Mouse (Mus musculus) MEL (cell line): ENCODE measurements around the gene Plekhg3. TPM values are rescaled to one million over a fixed set of nuclear protein-coding genes. Genes with fewer than 3 reads are reported as not detected.

Source experiments
- DNase-seq: peaks from one replicate; pipeline ENCODE4 v3.0.0; 2011; ENCODE audit warnings: low read depth, low spot score
- H3K27ac ChIP-seq: 2 replicates; pipeline ENCODE4 v1.5.1; 2012; ENCODE audit warnings: low read depth, mild to moderate bottlenecking, control low read depth, low read length, moderate library complexity; ENCODE audit not compliant: control insufficient read depth
- H3K27me3 ChIP-seq, 2 experiments: fragments of 150-350 bp in 1 of 2; sonication (generic) in 1 of 2; 2 replicates each; pipeline ENCODE4 v1.6.1; 2012; ENCODE audit warnings: low read length in 2 of 2, mild to moderate bottlenecking in 2 of 2, improper control_type of control experiment in 1 of 2, moderate library complexity in 1 of 2; ENCODE audit not compliant: insufficient read depth in 2 of 2, control insufficient read depth in 1 of 2
- H3K36me3 ChIP-seq, 2 experiments: 2 replicates each; pipeline ENCODE4 v1.6.1; 2012 to 2014; ENCODE audit warnings: low read length in 2 of 2, improper control_type of control experiment in 1 of 2, inconsistent platforms in 1 of 2, mild to moderate bottlenecking in 1 of 2; ENCODE audit not compliant: insufficient read depth in 2 of 2, control insufficient read depth in 1 of 2
- H3K4me1 ChIP-seq, 2 experiments: fragments of 150-350 bp in 1 of 2; sonication (generic) in 1 of 2; 2 replicates each; pipeline ENCODE4 v1.6.1; 2012; ENCODE audit warnings: low read length in 2 of 2, improper control_type of control experiment in 1 of 2, mild to moderate bottlenecking in 1 of 2; ENCODE audit not compliant: insufficient read depth in 2 of 2, control insufficient read depth in 1 of 2
- H3K4me3 ChIP-seq, 2 experiments: fragments of 150-350 bp in 1 of 2; sonication (generic) in 1 of 2; 2 replicates each; pipeline ENCODE4 v1.5.1; 2012; ENCODE audit warnings: low read depth in 2 of 2, low read length in 2 of 2, mild to moderate bottlenecking in 2 of 2, moderate library complexity in 2 of 2, control low read depth in 1 of 2, improper control_type of control experiment in 1 of 2; ENCODE audit not compliant: control insufficient read depth in 1 of 2, insufficient read depth in 1 of 2
- H3K79me2 ChIP-seq: 2 replicates; pipeline ENCODE4 v1.6.1; 2012; ENCODE audit warnings: mild to moderate bottlenecking, low read length, moderate library complexity; ENCODE audit not compliant: control insufficient read depth, poor library complexity, insufficient read depth
- H3K9ac ChIP-seq: 2 replicates; pipeline ENCODE4 v1.6.1; 2012; ENCODE audit warnings: low read depth, mild to moderate bottlenecking, control low read depth, low read length, moderate library complexity; ENCODE audit not compliant: control insufficient read depth, poor library complexity, severe bottlenecking
- H3K9me3 ChIP-seq: fragments of 150-350 bp; sonication (generic); replicated peaks from 2 replicates; pipeline ENCODE4 v1.6.1; 2012; ENCODE audit warnings: mild to moderate bottlenecking, low read length, improper control_type of control experiment, moderate library complexity; ENCODE audit not compliant: insufficient read depth
- BHLHE40 ChIP-seq: IDR thresholded peaks from 2 replicates; pipeline ENCODE4 v1.6.1; 2012; ENCODE audit warnings: low read depth, mild to moderate bottlenecking, inconsistent platforms, low read length, improper control_type of control experiment, borderline replicate concordance
- CHD1 ChIP-seq: IDR thresholded peaks from 2 replicates; pipeline ENCODE4 v1.6.1; 2012; ENCODE audit warnings: low read depth, mild to moderate bottlenecking, inconsistent platforms, low read length, improper control_type of control experiment
- CHD2 ChIP-seq: IDR thresholded peaks from 2 replicates; pipeline ENCODE4 v1.6.1; 2011; ENCODE audit warnings: low read length, improper control_type of control experiment
- CTCF ChIP-seq, 3 experiments: IDR thresholded peaks in 2 of 3; conservative IDR thresholded peaks in 1 of 3; 2 replicates each; pipeline ENCODE4 v1.5.1; 2011 to 2012; ENCODE audit warnings: low read length in 3 of 3, low read depth in 2 of 3, mild to moderate bottlenecking in 2 of 3, improper control_type of control experiment in 1 of 3, inconsistent platforms in 1 of 3, mixed read lengths in 1 of 3, moderate library complexity in 1 of 3; ENCODE audit not compliant: control insufficient read depth in 1 of 3, insufficient read depth in 1 of 3, poor library complexity in 1 of 3, severe bottlenecking in 1 of 3
- E2F4 ChIP-seq: IDR thresholded peaks from 2 replicates; pipeline ENCODE4 v1.6.1; 2011; ENCODE audit warnings: low read depth, low read length, improper control_type of control experiment, borderline replicate concordance
- ELF1 ChIP-seq: IDR thresholded peaks from 2 replicates; pipeline ENCODE4 v1.6.1; 2014; ENCODE audit warnings: low read depth, mild to moderate bottlenecking, inconsistent platforms, low read length, improper control_type of control experiment, moderate library complexity
- EP300 ChIP-seq, 2 experiments: IDR thresholded peaks; 2 replicates each; pipeline ENCODE4 v1.6.1; 2011; ENCODE audit warnings: improper control_type of control experiment in 2 of 2, low read length in 2 of 2, low read depth in 1 of 2, mild to moderate bottlenecking in 1 of 2
- ETS1 ChIP-seq: IDR thresholded peaks from 2 replicates; pipeline ENCODE4 v1.6.1; 2012; ENCODE audit warnings: low read depth, mild to moderate bottlenecking, inconsistent platforms, low read length, improper control_type of control experiment, moderate library complexity
- GATA1 ChIP-seq: IDR thresholded peaks from 2 replicates; pipeline ENCODE4 v1.6.1; 2011; ENCODE audit warnings: low read depth, low read length, improper control_type of control experiment
- HCFC1 ChIP-seq: IDR thresholded peaks from 2 replicates; pipeline ENCODE4 v1.6.1; 2012; ENCODE audit warnings: low read depth, mild to moderate bottlenecking, inconsistent platforms, low read length, improper control_type of control experiment, moderate library complexity
- KAT2A ChIP-seq: conservative IDR thresholded peaks from 2 replicates; pipeline ENCODE4 v1.6.1; 2012; ENCODE audit warnings: low read depth, low read length, improper control_type of control experiment, inconsistent platforms
- MAX ChIP-seq: IDR thresholded peaks from 2 replicates; pipeline ENCODE4 v1.6.1; 2011; ENCODE audit warnings: low read length, improper control_type of control experiment
- MAZ ChIP-seq: IDR thresholded peaks from 2 replicates; pipeline ENCODE4 v1.6.1; 2012; ENCODE audit warnings: low read depth, mild to moderate bottlenecking, inconsistent platforms, low read length, improper control_type of control experiment
- MEF2A ChIP-seq: IDR thresholded peaks from 2 replicates; pipeline ENCODE4 v1.6.1; 2014; ENCODE audit warnings: low read depth, mild to moderate bottlenecking, inconsistent platforms, low read length, improper control_type of control experiment; ENCODE audit not compliant: poor library complexity, insufficient replicate concordance, severe bottlenecking; ENCODE audit errors: extremely low read depth
- MXI1 ChIP-seq: IDR thresholded peaks from 2 replicates; pipeline ENCODE4 v1.6.1; 2011; ENCODE audit warnings: mild to moderate bottlenecking, low read depth, low read length, improper control_type of control experiment
- MYB ChIP-seq: IDR thresholded peaks from 2 replicates; pipeline ENCODE4 v1.6.1; 2011; ENCODE audit warnings: mild to moderate bottlenecking, low read depth, low read length, improper control_type of control experiment
- MYC ChIP-seq: IDR thresholded peaks from 2 replicates; pipeline ENCODE4 v1.6.1; 2011; ENCODE audit warnings: low read depth, mild to moderate bottlenecking, low read length, improper control_type of control experiment, moderate library complexity
- NELFE ChIP-seq: IDR thresholded peaks from 2 replicates; pipeline ENCODE4 v1.6.1; 2011; ENCODE audit warnings: low read depth, low read length, improper control_type of control experiment
- NRF1 ChIP-seq: IDR thresholded peaks from 2 replicates; pipeline ENCODE4 v1.6.1; 2014; ENCODE audit warnings: low read depth, mild to moderate bottlenecking, inconsistent platforms, low read length, improper control_type of control experiment, moderate library complexity; ENCODE audit not compliant: poor library complexity, insufficient read depth, severe bottlenecking
- POLR2AphosphoS2 ChIP-seq: IDR thresholded peaks from 2 replicates; pipeline ENCODE4 v1.6.1; 2011; ENCODE audit warnings: low read length, improper control_type of control experiment
- RAD21 ChIP-seq: IDR thresholded peaks from 2 replicates; pipeline ENCODE4 v1.6.1; 2011; ENCODE audit warnings: mild to moderate bottlenecking, low read depth, low read length, improper control_type of control experiment
- USF1 ChIP-seq: IDR thresholded peaks from 2 replicates; pipeline ENCODE4 v1.6.1; 2014; ENCODE audit warnings: low read depth, mild to moderate bottlenecking, inconsistent platforms, low read length, improper control_type of control experiment, moderate library complexity
- USF2 ChIP-seq, 2 experiments: IDR thresholded peaks; 2 replicates each; pipeline ENCODE4 v1.6.1; 2011 to 2012; ENCODE audit warnings: improper control_type of control experiment in 2 of 2, low read length in 2 of 2, borderline replicate concordance in 1 of 2, inconsistent platforms in 1 of 2, low read depth in 1 of 2, mild to moderate bottlenecking in 1 of 2; ENCODE audit not compliant: insufficient read depth in 1 of 2
- ZC3H11A ChIP-seq: IDR thresholded peaks from 2 replicates; pipeline ENCODE4 v1.6.1; 2012; ENCODE audit warnings: low read depth, mild to moderate bottlenecking, inconsistent platforms, low read length, improper control_type of control experiment
- ZNF384 ChIP-seq: IDR thresholded peaks from 2 replicates; pipeline ENCODE4 v1.6.1; 2012; ENCODE audit warnings: low read depth, mild to moderate bottlenecking, inconsistent platforms, low read length, improper control_type of control experiment
- polyA plus RNA-seq, 2 experiments: library from polyadenylated mRNA; stranded (reverse) in 1 of 2; unstranded in 1 of 2; fragments of >175 nt in 1 of 2; fragments of >200 nt in 1 of 2; gene quantifications; 2 replicates each; pipeline versions ENCODE4 v1.2.1 to v1.2.4; 2012; ENCODE audit warnings: low replicate concordance in 2 of 2, low read depth in 1 of 2; ENCODE audit not compliant: insufficient read length in 2 of 2, insufficient read depth in 1 of 2, missing spikeins in 1 of 2
- total RNA-seq: library from RNA; depleted of rRNA; stranded (reverse); fragments of 300-350 nt; gene quantifications from 2 replicates; pipeline ENCODE4 v1.2.3, GENCODE M21; 2012

Plekhg3 gene
- total and polyA plus RNA-seq, 3 experiments: 0.92 to 7.0 TPM; not detected in 1

DNA sequence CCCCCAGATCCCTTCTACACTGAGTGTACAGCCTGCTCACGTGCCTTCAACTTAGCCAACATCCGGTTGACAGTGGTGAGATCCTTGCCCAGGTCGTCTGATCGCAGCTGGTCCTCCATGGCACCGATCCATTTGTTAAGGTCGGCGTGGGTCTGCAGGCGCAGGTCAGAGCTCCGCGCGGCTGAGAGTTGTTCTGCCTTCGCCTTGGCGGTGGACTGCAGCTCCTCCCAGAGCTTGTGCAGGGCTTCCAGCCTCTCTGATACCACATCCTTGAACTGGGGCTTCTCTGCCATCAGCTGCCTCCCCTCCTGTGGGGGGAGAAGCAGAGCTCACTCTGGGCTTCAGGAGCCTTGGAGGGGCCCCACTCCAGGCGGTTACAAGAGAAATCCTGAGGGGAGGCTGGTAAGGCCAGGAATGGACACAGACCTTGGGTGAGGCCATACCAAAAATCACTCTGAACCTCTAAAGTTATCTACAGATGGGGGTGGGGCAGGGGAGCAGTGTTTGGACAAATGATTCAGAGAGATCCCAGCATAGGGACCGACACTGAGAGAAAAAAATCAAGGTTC is 78.4 kb downstream of the Plekhg3 start:
- Histone ChIP-seq H3K4me1 (no peaks in the 10 kb centered on the region), H3K27me3 (no peaks in the 10 kb centered on the region), H3K27ac (no peak overlapping the region), H3K36me3 (no peaks in the 10 kb centered on the region), H3K4me3 (no peak overlapping the region), H3K9ac (no peak overlapping the region), H3K9me3 (no peaks in the 10 kb centered on the region), H3K79me2 (no peaks in the 10 kb centered on the region)
- TF ChIP-seq RAD21 (no peak), MYC (no peak), EP300 (IDR thresholded peaks at IDR 0.05; ENCODE audit: low read depth in 1 of 2, low read length in 2 of 2) (no peak), POLR2AphosphoS2 (no peak), HCFC1 (no peak), MEF2A (no peak), ZC3H11A (no peak), MAZ (no peak), MYB (no peak), GATA1 (no peak)
- no peak for DNase-seq

- Histone ChIP-seq H3K27me3 (no peaks in the 10 kb centered on the region), H3K9ac (no peak overlapping the region), H3K4me1 (no peaks in the 10 kb centered on the region), H3K36me3 (no peaks in the 10 kb centered on the region), H3K79me2 (no peaks in the 10 kb centered on the region), H3K27ac (no peak overlapping the region), H3K9me3 (no peaks in the 10 kb centered on the region), H3K4me3 (no peak overlapping the region)
- DNase-seq: no peak
- TF ChIP-seq CTCF (IDR thresholded peaks at IDR 0.05 in 2 of 3, conservative IDR thresholded peaks at IDR 0.05 in 1 of 3; ENCODE audit: control insufficient read depth in 1 of 3, insufficient read depth in 1 of 3, low read depth in 2 of 3, low read length in 3 of 3, poor library complexity in 1 of 3, severe bottlenecking in 1 of 3): no peak
- no peak for TF ChIP-seq KAT2A
- TF ChIP-seq USF1: no peak
- TF ChIP-seq ELF1: no peak
- TF ChIP-seq CHD1: no peak
Observed at GRCm38 (mm10) chr12:76612621-76613020, 81.9 kb downstream of the Plekhg3 start.

DNA sequence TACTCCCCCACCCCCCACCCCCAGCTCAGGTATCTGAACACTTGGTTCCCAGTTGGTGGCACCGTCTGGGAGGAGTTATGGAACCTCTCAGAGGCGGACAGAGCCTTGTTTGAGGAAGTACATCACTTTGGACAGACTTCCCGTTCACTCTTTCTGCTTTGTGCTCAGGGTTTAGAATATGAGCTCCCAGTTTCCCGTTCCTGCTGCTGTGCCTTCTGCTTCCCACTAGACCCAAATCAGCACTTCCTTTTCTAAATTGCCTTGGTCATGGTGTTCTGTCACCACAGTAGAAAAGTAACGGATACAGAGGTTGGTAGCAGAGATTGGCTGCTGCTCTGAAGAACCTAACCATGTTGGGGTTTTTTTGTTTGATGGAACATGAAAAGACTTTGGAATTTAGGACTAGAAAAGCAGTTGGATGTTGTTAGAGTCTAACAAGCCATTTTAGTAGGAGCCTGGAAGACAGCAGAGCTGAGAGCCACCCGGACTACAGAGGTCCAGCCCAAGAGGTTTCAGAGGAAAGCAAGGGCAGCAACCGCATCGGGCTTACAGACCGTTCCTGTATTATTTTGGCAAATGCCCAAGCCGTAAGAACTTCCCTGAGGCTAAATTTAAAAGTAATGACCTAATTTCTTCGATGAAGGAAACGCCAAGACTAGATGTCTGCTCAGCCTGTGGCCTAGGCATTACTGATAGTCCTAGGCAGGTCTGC is 84.3 kb downstream of the Plekhg3 start:
- H3K9ac ChIP-seq: no peak overlapping the region
- no peak overlapping the region for H3K27ac ChIP-seq
- H3K9me3 ChIP-seq: no peaks in the 10 kb centered on the region
- H3K27me3 ChIP-seq: no peaks in the 10 kb centered on the region
- H3K79me2 ChIP-seq: no peaks in the 10 kb centered on the region
- no peaks in the 10 kb centered on the region for H3K36me3 ChIP-seq
- H3K4me3 ChIP-seq: no peak overlapping the region
- no peak for DNase-seq
- H3K4me1 ChIP-seq: no peaks in the 10 kb centered on the region
- TF ChIP-seq USF2 (IDR thresholded peaks at IDR 0.05; ENCODE audit: borderline replicate concordance in 1 of 2, insufficient read depth in 1 of 2, low read depth in 1 of 2, low read length in 2 of 2) (no peak), MXI1 (no peak), BHLHE40 (no peak), CTCF (IDR thresholded peaks at IDR 0.05 in 2 of 3, conservative IDR thresholded peaks at IDR 0.05 in 1 of 3; ENCODE audit: control insufficient read depth in 1 of 3, insufficient read depth in 1 of 3, low read depth in 2 of 3, low read length in 3 of 3, poor library complexity in 1 of 3, severe bottlenecking in 1 of 3) (no peak), ETS1 (no peak), CHD2 (no peak), MAX (no peak), ZNF384 (no peak), NELFE (no peak), NRF1 (no peak), POLR2AphosphoS2 (no peak), E2F4 (no peak), KAT2A (no peak)
